Comparison of ENCODE assay signal across 10 mouse cellular contexts in the genomic region with DNA sequence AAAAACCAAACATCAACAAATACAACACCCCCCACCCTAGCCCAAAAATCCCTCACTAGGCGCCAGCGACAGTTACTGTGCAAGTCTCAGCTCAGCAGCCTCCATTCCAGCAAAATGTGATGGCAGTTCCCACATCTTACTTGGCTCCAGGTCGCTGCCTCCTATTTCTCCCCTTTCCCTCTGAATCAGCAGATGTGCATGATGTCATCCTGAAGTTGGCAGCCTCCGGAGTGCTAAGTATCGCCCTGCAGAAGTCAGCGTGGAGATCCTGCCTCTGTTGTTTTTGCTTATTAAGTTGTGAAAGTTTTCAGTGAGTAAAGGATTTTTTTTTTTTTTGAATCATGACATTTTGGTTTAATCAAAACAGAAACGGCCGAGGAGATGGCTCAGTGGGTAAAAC.
DNase-seq lines count a peak whose midpoint lies in the region; ATAC-seq lines count a peak whose summit lies in the region.
"Had no signal": no experiment of that assay in that cellular context is flagged by ENCODE, and none has a peak within 500 bp of the region (broad histone marks: within the 10 kb centered on the region; RNA-seq: fewer than 3 reads in every experiment).

No protein-coding gene starts in this region.

- peaks cover 6% of the 10 kb centered on the region; the same call in 1 of the 2 replicates for H3K4me1 ChIP-seq in lung, embryonic 16.5 days (replicated peaks; ENCODE audit: control insufficient read depth, insufficient read depth, low read length)
- H3K4me1 ChIP-seq: embryonic facial prominence, embryonic 13.5 days; neural tube, embryonic 12.5 days had no signal

- H3K4me3 ChIP-seq in lung, embryonic 16.5 days (ENCODE audit: low read length) = no peak overlapping the region
- H3K4me3 ChIP-seq: embryonic facial prominence, embryonic 13.5 days; neural tube, embryonic 12.5 days had no signal

- WGBS in lung, embryonic 16.5 days = 37% methylated on average over 8 of the region's 8 CpGs

- peak; percentile 41 for DNase-seq in kidney, adult 9 months
- no peak for DNase-seq in kidney, adult 18-20 months
- peak; percentile 66 for DNase-seq in adrenal gland, adult 2 months
- DNase-seq in gastrocnemius, adult 8-10 months (ENCODE audit: low spot score in 2 of 2) = peak; percentile 40 to 41
- DNase-seq in ovary, adult 18-20 months (ENCODE audit: low spot score) = no peak

- H3K36me3 ChIP-seq in lung, embryonic 16.5 days (ENCODE audit: control insufficient read depth, insufficient read depth, low read length) = no peaks in the 10 kb centered on the region
- H3K36me3 ChIP-seq: embryonic facial prominence, embryonic 13.5 days; neural tube, embryonic 12.5 days had no signal

- no peak overlapping the region for H3K27ac ChIP-seq in lung, embryonic 16.5 days (ENCODE audit: low read length)
- H3K27ac ChIP-seq: embryonic facial prominence, embryonic 13.5 days; neural tube, embryonic 12.5 days had no signal

- peak overlapping the region; percentile 29 for H3K4me2 ChIP-seq in lung, embryonic 16.5 days (ENCODE audit: low read depth, low read length)
- H3K4me2 ChIP-seq: embryonic facial prominence, embryonic 13.5 days; neural tube, embryonic 12.5 days had no signal

- peaks cover 4% of the 10 kb centered on the region; the same call in 1 of the 2 replicates for H3K9me3 ChIP-seq in lung, embryonic 16.5 days (ENCODE audit: control insufficient read depth, low read length)
- H3K9me3 ChIP-seq: embryonic facial prominence, embryonic 13.5 days; neural tube, embryonic 12.5 days had no signal

- H3K9ac ChIP-seq in lung, embryonic 16.5 days (ENCODE audit: low read length) = no peak overlapping the region
- H3K9ac ChIP-seq: embryonic facial prominence, embryonic 13.5 days; neural tube, embryonic 12.5 days had no signal

- no peaks in the 10 kb centered on the region for H3K27me3 ChIP-seq in lung, embryonic 16.5 days (ENCODE audit: control insufficient read depth, insufficient read depth, low read depth, low read length)
- H3K27me3 ChIP-seq: embryonic facial prominence, embryonic 13.5 days; neural tube, embryonic 12.5 days had no signal

- ATAC-seq in lung, embryonic 16.5 days (ENCODE audit: low read depth) = peak; percentile 65; the same call in 1 of the 2 replicates
- no peak for ATAC-seq in granulocyte monocyte progenitor cell, adult 5-6 weeks (replicated peaks; ENCODE audit: poor library complexity, severe bottlenecking)
- no peak for ATAC-seq in cerebellum, adult (ENCODE audit: insufficient number of reproducible peaks, low FRiP score, low TSS enrichment)

Comparison
In these comparisons a context has a peak if more than half of its experiments do, and no peak if none do; other contexts are left out.
1. DNase-seq: peak in kidney, adult 9 months (single experiment), adrenal gland, adult 2 months (single experiment) and gastrocnemius, adult 8-10 months (2 of 2); none in kidney, adult 18-20 months (single experiment) and ovary, adult 18-20 months (single experiment).